Mouse (Mus musculus) ES-Bruce4 (cell line): ENCODE results near the gene Dtnbp1. TPM values are rescaled to one million over a fixed set of nuclear protein-coding genes. Genes with fewer than 3 reads are reported as not detected.
A peak's percentile ranks its signal among the peaks of the same experiment; 100 is the strongest.

Experiments
- H3K27ac ChIP-seq: 2 replicates; pipeline ENCODE4 v1.5.1; 2012; ENCODE audit warnings: low read length, inconsistent platforms; ENCODE audit not compliant: insufficient read depth
- H3K27me3 ChIP-seq: 2 replicates; pipeline ENCODE4 v1.6.1; 2012; ENCODE audit warnings: mild to moderate bottlenecking, low read length, inconsistent platforms; ENCODE audit not compliant: control insufficient read depth, poor library complexity, insufficient read depth, severe bottlenecking
- H3K36me3 ChIP-seq: 2 replicates; pipeline ENCODE4 v1.6.1; 2012; ENCODE audit warnings: inconsistent platforms, mild to moderate bottlenecking, low read length, moderate library complexity; ENCODE audit not compliant: control insufficient read depth, poor library complexity, insufficient read depth, severe bottlenecking
- H3K4me1 ChIP-seq: one replicate; pipeline ENCODE4 v1.8.1; 2011; ENCODE audit warnings: low read length; ENCODE audit not compliant: control insufficient read depth, insufficient read depth
- H3K4me3 ChIP-seq: 2 replicates; pipeline ENCODE4 v1.5.1; 2011; ENCODE audit warnings: low read depth, mild to moderate bottlenecking, low read length
- H3K9ac ChIP-seq: 2 replicates; pipeline ENCODE4 v1.6.1; 2012; ENCODE audit warnings: low read depth, mild to moderate bottlenecking, inconsistent platforms; ENCODE audit not compliant: poor library complexity, severe bottlenecking
- H3K9me3 ChIP-seq: replicated peaks from 2 replicates; pipeline ENCODE4 v1.6.1; 2012; ENCODE audit warnings: mild to moderate bottlenecking, low read length, inconsistent platforms; ENCODE audit not compliant: control insufficient read depth, poor library complexity, insufficient read depth, severe bottlenecking
- CTCF ChIP-seq: IDR thresholded peaks from one replicate; pipeline ENCODE4 v1.8.1; 2011; ENCODE audit warnings: low read depth, low read length
- EP300 ChIP-seq: IDR thresholded peaks from 2 replicates; pipeline ENCODE4 v1.6.1; 2011; ENCODE audit warnings: low read depth, low read length; ENCODE audit not compliant: insufficient read depth
- POLR2A ChIP-seq: IDR thresholded peaks from one replicate; pipeline ENCODE4 v1.8.1; 2011; ENCODE audit warnings: low read length; ENCODE audit not compliant: insufficient read depth
- polyA plus RNA-seq: library from polyadenylated mRNA; stranded (reverse); fragments of >200 nt; gene quantifications from 2 replicates; pipeline ENCODE4 v1.2.4, GENCODE M21; 2011; ENCODE audit warnings: low read depth; ENCODE audit not compliant: missing spikeins, insufficient read depth, insufficient read length

Dtnbp1 gene
- polyA plus RNA-seq, 1 experiment = 21.6 TPM

- Histone ChIP-seq H3K4me3 (no peak overlapping the region), H3K9me3 (peaks cover 21% of the 10 kb centered on the region; the same call in 1 of the 2 replicates), H3K27ac (no peak overlapping the region), H3K4me1 (no peaks in the 10 kb centered on the region), H3K9ac (no peak overlapping the region), H3K36me3 (no peaks in the 10 kb centered on the region), H3K27me3 (no peaks in the 10 kb centered on the region; the same call in 1 of the 2 replicates)
- TF ChIP-seq CTCF = peak; percentile 77
- TF ChIP-seq EP300 = no peak
- TF ChIP-seq POLR2A = no peak
Observed at GRCm38 (mm10) chr13:45006483-45006882, 4.5 kb upstream of the Dtnbp1 start.

- H3K27me3 ChIP-seq = no peaks in the 10 kb centered on the region; the same call in 1 of the 2 replicates
- TF ChIP-seq CTCF = no peak
- TF ChIP-seq POLR2A = no peak
- no peak for TF ChIP-seq EP300
- no peak overlapping the region for H3K27ac ChIP-seq
- H3K9ac ChIP-seq = no peak overlapping the region
- H3K4me1 ChIP-seq = no peaks in the 10 kb centered on the region
- H3K36me3 ChIP-seq = no peaks in the 10 kb centered on the region
- no peak overlapping the region for H3K4me3 ChIP-seq
- H3K9me3 ChIP-seq = peaks cover 21% of the 10 kb centered on the region; the same call in 1 of the 2 replicates
Observed at GRCm38 (mm10) chr13:45005861-45006260, 3.9 kb upstream of the Dtnbp1 start.

GRCm38 (mm10) chr13:45004987-45005592 is 3.1 kb upstream of the Dtnbp1 start:
- Histone ChIP-seq H3K9ac (no peak overlapping the region), H3K9me3 (peaks cover 14% of the 10 kb centered on the region; the same call in 1 of the 2 replicates), H3K27ac (no peak overlapping the region), H3K4me1 (no peaks in the 10 kb centered on the region), H3K27me3 (no peaks in the 10 kb centered on the region; the same call in 1 of the 2 replicates), H3K4me3 (no peak overlapping the region), H3K36me3 (no peaks in the 10 kb centered on the region)
- TF ChIP-seq CTCF (no peak), POLR2A (no peak), EP300 (no peak)

- H3K4me1 ChIP-seq = no peaks in the 10 kb centered on the region
- H3K27ac ChIP-seq = no peak overlapping the region
- TF ChIP-seq POLR2A (no peak), CTCF (no peak), EP300 (no peak)
- H3K9ac ChIP-seq = no peak overlapping the region
- no peak overlapping the region for H3K4me3 ChIP-seq
- H3K36me3 ChIP-seq = peaks cover 4% of the 10 kb centered on the region; the same call in 1 of the 2 replicates
- no peaks in the 10 kb centered on the region for H3K27me3 ChIP-seq
- H3K9me3 ChIP-seq = peaks cover 3% of the 10 kb centered on the region; the same call in 1 of the 2 replicates
Observed at GRCm38 (mm10) chr13:45003026-45003425, 1.1 kb upstream of the Dtnbp1 start.

- Histone ChIP-seq H3K27me3 (no peaks in the 10 kb centered on the region), H3K9ac (peak overlapping the region; percentile 91), H3K36me3 (peaks cover 4% of the 10 kb centered on the region; the same call in 1 of the 2 replicates), H3K9me3 (no peaks in the 10 kb centered on the region), H3K27ac (no peak overlapping the region), H3K4me3 (peak overlapping the region; percentile 78), H3K4me1 (no peaks in the 10 kb centered on the region)
- TF ChIP-seq EP300 (no peak), POLR2A (no peak), CTCF (no peak)
Observed at GRCm38 (mm10) chr13:45001228-45001910, 578 bp downstream of the Dtnbp1 start.

- Histone ChIP-seq H3K4me3 (0 out of 2 replicates have a peak overlapping the region, but pooled peaks have one; percentile 8), H3K9ac (peak overlapping the region; percentile 91), H3K4me1 (no peaks in the 10 kb centered on the region), H3K27me3 (no peaks in the 10 kb centered on the region), H3K36me3 (peaks cover 4% of the 10 kb centered on the region; the same call in 1 of the 2 replicates), H3K9me3 (no peaks in the 10 kb centered on the region), H3K27ac (no peak overlapping the region)
- TF ChIP-seq POLR2A (no peak), EP300 (no peak), CTCF (no peak)
Observed at GRCm38 (mm10) chr13:45000836-45001227, 1.1 kb downstream of the Dtnbp1 start.
